Mouse (Mus musculus) embryonic facial prominence, embryonic 12.5 days (tissue): ENCODE data around the gene Ndc80. TPM values are rescaled to one million over a fixed set of nuclear protein-coding genes. Genes with fewer than 3 reads are reported as not detected.
A peak's percentile ranks its signal among the peaks of the same experiment; 100 is the strongest.

Experiments used
- ATAC-seq: fragments of 200-750 bp; cut with Nextera tagmentation; 2 replicates; pipeline ENCODE4 v1.8.0; 2017; ENCODE audit not compliant: insufficient number of reproducible peaks, insufficient read depth, low FRiP score, low TSS enrichment
- H3K27ac ChIP-seq: fragments of 300-500 bp; sonication (generic); 2 replicates; pipeline ENCODE4 v1.5.1; 2016; ENCODE audit warnings: mild to moderate bottlenecking
- H3K27me3 ChIP-seq: fragments of 300-500 bp; sonication (generic); 2 replicates; pipeline ENCODE4 v1.6.1; 2016; ENCODE audit warnings: mild to moderate bottlenecking, moderate library complexity
- H3K36me3 ChIP-seq: fragments of 300-500 bp; sonication (generic); 2 replicates; pipeline ENCODE4 v1.6.1; 2016; ENCODE audit warnings: mild to moderate bottlenecking
- H3K4me1 ChIP-seq: fragments of 300-500 bp; sonication (generic); 2 replicates; pipeline ENCODE4 v1.6.1; 2016
- H3K4me2 ChIP-seq: fragments of 300-500 bp; sonication (generic); replicated peaks from 2 replicates; pipeline ENCODE4 v1.6.1; 2016; ENCODE audit warnings: mild to moderate bottlenecking, moderate library complexity
- H3K4me3 ChIP-seq: fragments of 300-500 bp; sonication (generic); 2 replicates; pipeline ENCODE4 v1.5.1; 2016; ENCODE audit warnings: mild to moderate bottlenecking
- H3K9ac ChIP-seq: fragments of 300-500 bp; sonication (generic); 2 replicates; pipeline ENCODE4 v1.6.1; 2016; ENCODE audit warnings: mild to moderate bottlenecking, moderate library complexity
- H3K9me3 ChIP-seq: fragments of 300-500 bp; sonication (generic); 2 replicates; pipeline ENCODE4 v1.6.1; 2016; ENCODE audit warnings: mild to moderate bottlenecking, moderate library complexity
- WGBS: fragments of 180-500 bp; shearing (Covaris S2); methylation state at CpG from one replicate; pipeline ENCODE4 v1.1.7; 2016; 5-methylcytosine and 5-hydroxymethylcytosine counted together
- polyA plus RNA-seq: library from polyadenylated mRNA; unstranded; fragments of >200 nt; fragmentation: Nextera tagmentation; extraction: Ambion mirVana; gene quantifications from 2 replicates; pipeline ENCODE4 v1.2.1, GENCODE M21; 2016

Gene Ndc80
- polyA plus RNA-seq, 1 experiment from 2014 or later = 49.5 TPM

DNA sequence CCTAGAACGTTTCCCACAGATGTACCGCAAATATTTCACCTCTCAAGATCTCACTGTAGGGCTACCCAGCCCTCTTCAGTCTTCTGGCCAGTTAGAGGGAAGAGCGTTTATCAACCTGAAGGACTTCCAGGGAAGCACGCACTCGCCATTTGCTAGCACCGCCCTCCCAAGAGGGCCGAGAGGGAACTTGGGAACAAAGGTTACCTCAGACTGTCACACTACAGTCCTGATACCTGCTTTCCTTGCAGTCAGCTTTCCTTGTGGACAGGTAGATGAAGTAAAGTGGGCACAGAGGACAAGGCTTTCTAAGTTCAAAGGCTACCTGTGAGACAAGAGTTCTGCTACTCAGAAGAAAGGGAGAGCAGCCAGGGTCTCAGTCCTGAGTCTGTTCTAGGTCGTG, 19.8 kb downstream of the Ndc80 start:
- Histone ChIP-seq H3K4me3 (no peak overlapping the region), H3K9ac (no peak overlapping the region), H3K9me3 (no peaks in the 10 kb centered on the region), H3K4me2 (no peak overlapping the region), H3K36me3 (peaks cover 69% of the 10 kb centered on the region), H3K4me1 (no peaks in the 10 kb centered on the region), H3K27ac (no peak overlapping the region), H3K27me3 (no peaks in the 10 kb centered on the region)
- WGBS = 87% methylated on average over 8 of the region's 8 CpGs
- no peak for ATAC-seq

DNA sequence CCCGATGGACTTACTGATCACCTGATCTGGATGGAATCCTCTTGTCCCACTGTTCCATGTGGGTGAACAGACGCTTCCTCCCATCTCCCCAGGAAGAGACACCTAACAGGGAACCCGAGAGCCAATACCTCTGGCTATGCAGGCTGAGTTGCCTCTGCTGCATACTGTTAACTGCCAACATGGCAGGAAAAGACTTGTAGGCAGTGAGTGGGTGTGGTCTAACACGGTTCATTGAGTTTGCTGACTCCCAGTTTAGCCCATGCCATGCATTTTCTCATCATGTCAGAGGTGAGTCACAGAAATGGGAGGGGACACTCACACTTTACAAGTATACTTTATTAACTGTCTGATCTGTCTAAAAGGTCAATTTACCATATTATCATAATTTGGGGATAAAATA, 30.9 kb downstream of the Ndc80 start:
- 91% methylated on average over 4 of the region's 4 CpGs for WGBS
- H3K27me3 ChIP-seq = no peaks in the 10 kb centered on the region
- no peak for ATAC-seq
- no peaks in the 10 kb centered on the region for H3K9me3 ChIP-seq
- no peak overlapping the region for H3K27ac ChIP-seq
- peaks cover 58% of the 10 kb centered on the region for H3K36me3 ChIP-seq
- H3K9ac ChIP-seq = no peak overlapping the region
- no peak overlapping the region for H3K4me3 ChIP-seq
- no peak overlapping the region for H3K4me2 ChIP-seq
- no peaks in the 10 kb centered on the region for H3K4me1 ChIP-seq

DNA sequence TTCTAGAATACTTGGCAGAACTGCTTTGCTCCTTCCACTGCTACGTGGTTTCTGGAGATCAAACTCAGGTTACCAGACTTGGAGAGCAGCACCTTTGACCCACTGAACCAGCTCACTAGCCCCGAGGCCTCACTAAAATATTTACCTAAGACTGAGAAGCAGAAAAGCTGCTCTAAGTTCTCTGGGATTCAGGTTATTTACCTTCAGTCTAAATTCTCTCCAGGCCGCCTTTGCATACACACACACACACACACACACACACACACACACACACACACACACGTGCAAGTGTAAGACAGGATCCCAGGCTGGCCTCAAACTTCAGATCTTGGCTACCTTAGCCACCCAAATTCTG, 35.3 kb downstream of the Ndc80 start:
- no peak overlapping the region for H3K27ac ChIP-seq
- H3K9me3 ChIP-seq = no peaks in the 10 kb centered on the region
- no peaks in the 10 kb centered on the region for H3K27me3 ChIP-seq
- no peak overlapping the region for H3K9ac ChIP-seq
- ATAC-seq = no peak
- H3K4me3 ChIP-seq = no peak overlapping the region
- peaks cover 20% of the 10 kb centered on the region for H3K36me3 ChIP-seq
- no peak overlapping the region for H3K4me2 ChIP-seq
- WGBS = 43% methylated on average over 4 of the region's 4 CpGs
- H3K4me1 ChIP-seq = 0 out of 2 replicates have a peak, but pooled peaks cover 3% of the 10 kb centered on the region

DNA sequence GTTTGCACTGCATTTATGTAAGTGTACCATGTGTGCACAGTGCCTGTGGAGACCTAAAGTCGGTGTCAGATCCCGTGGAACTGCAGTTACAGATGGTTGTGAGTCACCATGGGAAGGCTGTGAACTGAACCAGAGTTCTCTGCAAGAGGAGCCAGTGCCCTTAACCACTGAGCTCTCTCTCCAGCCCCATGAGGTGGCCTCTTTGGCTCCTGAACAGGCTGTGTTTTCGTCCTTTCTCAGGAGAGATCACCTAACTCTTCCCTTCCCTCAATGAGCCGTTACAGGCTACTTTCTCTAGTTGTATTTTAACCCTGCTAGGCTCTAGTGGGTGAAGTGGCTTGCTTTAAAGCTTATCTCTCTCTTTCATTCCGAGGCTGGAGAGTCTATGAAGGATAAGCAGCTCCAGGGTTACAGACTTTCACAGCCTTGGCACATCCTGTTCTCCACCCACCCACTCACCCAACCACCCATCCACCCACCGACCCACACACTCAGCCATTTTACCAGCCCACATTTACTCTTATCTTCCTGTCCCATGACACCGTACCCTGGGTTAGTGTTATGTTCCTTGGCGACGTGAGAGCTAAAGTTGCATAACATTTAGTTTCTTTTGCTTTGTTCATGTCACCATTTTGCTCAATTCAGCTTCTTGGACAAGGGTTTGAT, 35.9 kb downstream of the Ndc80 start:
- ATAC-seq = no peak
- Histone ChIP-seq H3K4me2 (no peak overlapping the region), H3K27me3 (no peaks in the 10 kb centered on the region), H3K27ac (no peak overlapping the region), H3K9ac (no peak overlapping the region), H3K4me1 (0 out of 2 replicates have a peak, but pooled peaks cover 6% of the 10 kb centered on the region), H3K9me3 (no peaks in the 10 kb centered on the region), H3K36me3 (peaks cover 16% of the 10 kb centered on the region), H3K4me3 (no peak overlapping the region)
- 82% methylated on average over 9 of the region's 9 CpGs for WGBS

DNA sequence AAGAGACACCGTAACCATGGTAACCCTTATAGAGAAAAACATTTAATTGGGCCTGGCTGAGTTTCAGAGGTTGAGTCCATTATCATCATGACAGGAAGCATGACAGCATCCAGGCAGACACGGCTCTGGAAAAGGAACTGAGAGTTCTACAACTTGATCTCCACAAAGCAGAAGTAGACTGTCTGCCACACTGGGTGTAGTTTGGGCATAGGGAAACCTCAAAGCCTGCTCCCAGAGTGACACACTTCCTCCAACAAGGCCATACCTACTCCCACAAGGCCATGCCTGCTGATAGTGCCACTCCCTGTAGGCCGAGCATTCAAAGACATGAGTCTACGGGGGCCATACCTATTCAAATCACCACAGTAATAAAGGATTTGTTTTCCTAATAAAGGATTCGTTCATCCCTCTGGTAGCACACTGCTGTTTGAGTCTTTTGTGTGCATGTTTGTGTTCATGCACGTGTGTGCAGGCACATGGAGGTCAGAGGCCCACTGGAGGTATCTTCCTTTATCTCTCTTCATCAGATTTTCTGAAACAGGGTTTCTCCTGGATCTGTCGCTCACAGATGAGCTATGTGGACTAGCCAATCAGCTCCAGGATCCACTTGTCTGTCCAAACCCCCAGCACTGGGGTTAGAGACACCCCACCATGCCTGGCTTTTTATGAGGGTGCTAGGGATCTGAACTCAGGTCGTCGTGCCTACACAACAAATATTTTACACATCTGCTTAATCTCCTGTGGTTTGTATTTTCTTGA, 36.8 kb downstream of the Ndc80 start:
- Histone ChIP-seq H3K27ac (no peak overlapping the region), H3K4me3 (no peak overlapping the region), H3K9ac (no peak overlapping the region), H3K27me3 (no peaks in the 10 kb centered on the region), H3K36me3 (peaks cover 6% of the 10 kb centered on the region; the same call in 1 of the 2 replicates), H3K9me3 (no peaks in the 10 kb centered on the region), H3K4me1 (0 out of 2 replicates have a peak, but pooled peaks cover 10% of the 10 kb centered on the region), H3K4me2 (no peak overlapping the region)
- WGBS = 88% methylated on average over 9 of the region's 9 CpGs
- ATAC-seq = no peak

DNA sequence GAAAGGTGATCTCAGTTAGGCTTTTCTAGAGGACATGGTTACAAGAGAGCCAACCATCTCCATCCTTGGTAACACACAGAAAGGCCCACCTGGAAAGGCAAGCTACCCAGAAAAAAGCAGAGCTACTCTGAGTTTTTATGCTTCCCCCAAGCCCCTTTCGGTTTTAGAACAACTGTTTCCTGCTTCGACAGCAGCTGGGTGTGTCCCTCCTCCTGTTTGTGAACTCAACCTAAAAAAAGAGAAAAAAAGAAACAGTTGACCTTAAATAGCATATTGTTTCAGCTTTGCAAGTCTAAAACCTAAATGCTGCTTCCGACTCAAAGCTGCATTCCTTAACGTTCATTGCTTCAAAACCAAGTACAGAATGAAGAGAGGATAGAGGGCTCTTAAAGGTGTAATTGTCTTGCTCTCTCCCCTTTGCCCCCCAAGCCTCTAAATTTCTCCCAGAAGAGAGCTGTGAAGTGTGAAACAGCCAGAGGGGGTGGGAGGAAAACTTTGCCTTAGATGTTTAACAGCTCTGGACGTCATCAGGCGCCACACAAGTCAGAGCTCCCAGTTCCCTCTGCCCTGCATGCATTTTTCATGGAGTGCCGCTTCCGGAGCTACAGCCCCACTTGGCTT, 40.3 kb downstream of the Ndc80 start:
- no peak overlapping the region for H3K4me3 ChIP-seq
- no peak for ATAC-seq
- no peaks in the 10 kb centered on the region for H3K36me3 ChIP-seq
- no peak overlapping the region for H3K9ac ChIP-seq
- WGBS = 32% methylated on average over 8 of the region's 8 CpGs
- 0 out of 2 replicates have a peak, but pooled peaks cover 10% of the 10 kb centered on the region for H3K4me1 ChIP-seq
- peak overlapping the region; percentile 63 for H3K27ac ChIP-seq
- no peaks in the 10 kb centered on the region for H3K27me3 ChIP-seq
- no peaks in the 10 kb centered on the region for H3K9me3 ChIP-seq
- H3K4me2 ChIP-seq = 0 out of 2 replicates have a peak overlapping the region, but pooled peaks have one; percentile 16

DNA sequence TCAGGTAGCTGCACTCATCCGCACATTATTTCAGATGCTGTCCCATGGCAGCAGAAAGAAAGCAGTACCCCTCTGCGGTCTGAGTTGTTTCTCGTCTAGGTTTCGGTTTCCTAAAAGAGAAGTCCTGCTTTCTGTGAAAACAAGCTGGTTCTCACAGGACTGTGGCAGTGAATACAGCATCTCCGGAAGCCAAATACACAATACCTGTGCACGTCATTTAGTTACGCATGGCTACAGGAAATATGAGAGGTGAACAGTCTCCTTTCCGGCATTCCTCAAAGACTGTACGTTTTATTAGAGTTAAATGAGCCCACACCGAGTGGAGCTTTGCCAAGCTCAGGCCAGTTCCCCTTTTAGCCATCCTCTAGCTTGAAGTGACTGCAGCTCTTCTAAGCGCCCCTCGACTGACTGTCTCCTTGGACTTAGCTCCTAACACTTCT, 40.8 kb downstream of the Ndc80 start:
- Histone ChIP-seq H3K27ac (peak overlapping the region; percentile 63), H3K9me3 (no peaks in the 10 kb centered on the region), H3K4me1 (0 out of 2 replicates have a peak, but pooled peaks cover 10% of the 10 kb centered on the region), H3K4me2 (0 out of 2 replicates have a peak overlapping the region, but pooled peaks have one; percentile 16), H3K9ac (no peak overlapping the region), H3K36me3 (no peaks in the 10 kb centered on the region), H3K4me3 (no peak overlapping the region), H3K27me3 (no peaks in the 10 kb centered on the region)
- ATAC-seq = no peak
- WGBS = 47% methylated on average over 12 of the region's 12 CpGs

DNA sequence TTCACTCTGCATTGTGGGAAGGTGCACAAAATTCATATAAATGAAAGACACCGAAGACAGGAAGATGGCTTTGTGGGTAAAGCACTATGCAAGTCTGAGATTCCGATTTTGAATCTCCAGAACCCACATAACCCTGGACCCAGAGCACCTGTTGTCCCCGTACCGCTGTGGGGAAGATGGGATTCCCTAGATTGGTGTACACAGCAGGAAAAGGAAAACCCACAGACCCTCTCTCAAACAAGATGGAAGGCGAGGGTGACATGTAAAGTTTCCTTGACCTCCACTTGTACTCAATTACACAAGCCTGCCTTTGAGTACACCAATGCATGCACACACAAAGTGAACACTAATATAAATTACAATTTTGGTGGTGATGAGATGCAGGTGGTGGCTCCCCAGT, 41.9 kb downstream of the Ndc80 start:
- ATAC-seq = no peak
- no peak overlapping the region for H3K27ac ChIP-seq
- H3K4me2 ChIP-seq = no peak overlapping the region
- no peak overlapping the region for H3K4me3 ChIP-seq
- no peak overlapping the region for H3K9ac ChIP-seq
- H3K36me3 ChIP-seq = no peaks in the 10 kb centered on the region
- H3K27me3 ChIP-seq = no peaks in the 10 kb centered on the region
- 0 out of 2 replicates have a peak, but pooled peaks cover 10% of the 10 kb centered on the region for H3K4me1 ChIP-seq
- WGBS = 87% methylated on average over 5 of the region's 5 CpGs
- no peaks in the 10 kb centered on the region for H3K9me3 ChIP-seq

DNA sequence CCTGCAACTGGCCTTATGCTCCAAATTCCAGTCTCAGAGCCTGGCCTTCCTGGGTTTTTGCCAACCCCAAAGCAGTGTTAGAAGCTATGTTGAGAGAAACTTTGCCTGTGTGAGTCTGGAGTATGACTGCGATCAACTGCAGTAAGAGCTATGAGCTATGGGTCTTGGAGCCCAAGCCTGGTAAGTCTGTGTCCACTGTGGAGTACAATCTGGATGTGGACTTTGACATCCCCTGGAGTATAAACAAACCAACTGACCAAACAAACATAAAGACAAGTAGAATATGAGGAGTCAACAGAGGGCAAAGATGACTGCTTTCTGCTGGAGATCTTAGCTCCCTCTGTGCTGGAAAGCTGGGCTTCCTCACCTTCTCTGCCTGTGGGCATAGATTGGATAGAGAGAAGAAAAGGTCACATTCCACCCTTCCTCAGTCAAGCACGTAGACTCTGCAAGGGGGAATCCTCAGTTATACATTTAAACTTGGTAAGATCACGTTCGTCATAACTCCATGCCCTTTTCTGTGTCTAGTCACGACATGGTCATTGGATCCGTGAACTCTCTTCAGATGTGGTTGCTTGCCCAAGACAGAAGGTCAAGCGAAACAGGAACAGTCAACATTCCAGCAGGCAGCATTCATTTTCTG, 43.1 kb downstream of the Ndc80 start:
- 0 out of 2 replicates have a peak, but pooled peaks cover 10% of the 10 kb centered on the region for H3K4me1 ChIP-seq
- no peak overlapping the region for H3K4me3 ChIP-seq
- 79% methylated on average over 7 of the region's 7 CpGs for WGBS
- no peak overlapping the region for H3K27ac ChIP-seq
- ATAC-seq = no peak
- H3K9ac ChIP-seq = no peak overlapping the region
- H3K36me3 ChIP-seq = no peaks in the 10 kb centered on the region
- H3K4me2 ChIP-seq = no peak overlapping the region
- no peaks in the 10 kb centered on the region for H3K27me3 ChIP-seq
- H3K9me3 ChIP-seq = no peaks in the 10 kb centered on the region

DNA sequence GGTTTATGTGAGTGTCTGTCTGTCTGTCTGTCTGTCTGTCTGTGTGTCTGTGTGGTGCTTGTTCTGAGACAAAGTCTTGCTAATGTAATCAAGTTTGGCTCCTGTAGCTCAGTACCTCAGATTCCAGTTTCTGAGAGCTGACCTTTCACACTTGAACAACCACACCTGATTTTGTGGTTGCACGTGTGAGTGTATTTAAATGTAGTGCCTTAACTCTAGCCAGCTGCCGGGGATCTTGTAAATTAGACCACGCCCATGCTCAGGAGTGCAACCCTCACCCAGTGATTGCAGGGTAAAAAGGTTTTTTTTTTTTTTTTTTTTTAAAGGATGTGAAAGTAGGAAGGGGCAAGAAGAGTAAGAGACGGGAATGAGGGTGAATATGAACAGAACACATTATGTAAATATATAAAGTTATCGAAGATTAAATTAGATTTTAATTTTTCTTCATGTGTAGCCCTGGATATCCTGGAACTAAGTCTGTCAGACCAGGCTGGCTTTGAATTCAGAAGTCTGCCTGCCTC, 47.2 kb downstream of the Ndc80 start:
- ATAC-seq = no peak
- H3K27ac ChIP-seq = no peak overlapping the region
- WGBS = 53% methylated on average over 5 of the region's 5 CpGs

DNA sequence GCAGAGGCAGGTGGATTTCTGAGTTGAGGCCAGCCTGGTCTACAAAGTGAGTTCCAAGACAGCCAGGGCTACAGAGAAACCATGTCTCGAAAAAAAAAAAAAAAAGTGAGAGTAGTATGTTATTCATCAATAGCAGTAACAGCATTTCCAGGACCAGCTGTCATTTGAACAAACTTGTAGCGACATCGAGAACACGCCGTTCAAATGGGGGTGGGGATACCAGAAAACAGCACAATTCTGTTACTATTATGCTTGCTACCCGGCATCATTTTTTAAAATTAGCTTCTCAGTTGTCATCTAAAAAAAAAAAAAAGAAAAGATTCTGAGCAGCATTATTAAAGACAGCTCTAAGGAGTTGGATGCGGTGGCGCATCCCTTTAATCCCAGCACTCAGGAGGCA, 49.2 kb downstream of the Ndc80 start:
- H3K9ac ChIP-seq = no peak overlapping the region
- ATAC-seq = no peak
- no peak overlapping the region for H3K27ac ChIP-seq
- H3K4me3 ChIP-seq = no peak overlapping the region
- no peaks in the 10 kb centered on the region for H3K9me3 ChIP-seq
- peaks cover 6% of the 10 kb centered on the region; the same call in 1 of the 2 replicates for H3K4me1 ChIP-seq
- no peak overlapping the region for H3K4me2 ChIP-seq
- H3K27me3 ChIP-seq = no peaks in the 10 kb centered on the region
- WGBS = 91% methylated on average over 8 of the region's 8 CpGs
- no peaks in the 10 kb centered on the region for H3K36me3 ChIP-seq

More for the DNA sequence above, 47.2 kb downstream of the Ndc80 start:
- no peaks in the 10 kb centered on the region for H3K36me3 ChIP-seq
- no peak overlapping the region for H3K4me2 ChIP-seq
- no peaks in the 10 kb centered on the region for H3K9me3 ChIP-seq
- H3K9ac ChIP-seq = no peak overlapping the region
- H3K4me1 ChIP-seq = no peaks in the 10 kb centered on the region
- H3K4me3 ChIP-seq = no peak overlapping the region
- no peaks in the 10 kb centered on the region for H3K27me3 ChIP-seq
